30 mouse cellular contexts compared by ENCODE assay signal in genomic region chr4:142367774-142368173, GRCm38 (mm10).
"Had no signal": no experiment of that assay in that cellular context is flagged by ENCODE, and none has a peak within 500 bp of the region (broad histone marks: within the 10 kb centered on the region; RNA-seq: fewer than 3 reads in every experiment).

No protein-coding gene starts in this region.

- H3K9ac ChIP-seq: limb, embryonic 12.5 days; limb, embryonic 13.5 days; limb, embryonic 15.5 days; liver, embryonic 12.5 days; liver, embryonic 13.5 days; liver, embryonic 14.5 days; liver, embryonic 15.5 days; lung, embryonic 14.5 days; lung, embryonic 15.5 days; midbrain, embryonic 12.5 days; midbrain, embryonic 13.5 days; midbrain, embryonic 15.5 days; neural tube, embryonic 12.5 days had no signal

- H3K27ac ChIP-seq: left cerebral cortex, adult 2 months; limb, embryonic 10.5 days; limb, embryonic 12.5 days; limb, embryonic 13.5 days; limb, embryonic 15.5 days; liver, embryonic 12.5 days; liver, embryonic 13.5 days; liver, embryonic 14.5 days; liver, embryonic 15.5 days; lung, embryonic 15.5 days; macrophage; midbrain, embryonic 10.5 days; midbrain, embryonic 12.5 days; midbrain, embryonic 13.5 days; midbrain, embryonic 15.5 days; neural tube, embryonic 12.5 days had no signal

- ATAC-seq: liver, embryonic 12.5 days; lung, postnatal 0 days; midbrain, embryonic 13.5 days; midbrain, embryonic 15.5 days; midbrain, embryonic 16.5 days had no signal

- DNase-seq: left cerebral cortex, postnatal 4 days; liver, embryonic 13.5 days; lung, adult 18-20 months; lung, adult 2 months; lung, embryonic 14.5 days; lung, postnatal 10 days; lung, postnatal 14 days; lung, postnatal 36 days; lung, postnatal 4 days; midbrain, embryonic 14.5 days had no signal

- H3K9me3 ChIP-seq: limb, embryonic 10.5 days; limb, embryonic 15.5 days; liver, embryonic 12.5 days; liver, embryonic 15.5 days; lung, embryonic 15.5 days; midbrain, embryonic 15.5 days had no signal

- H3K4me3 ChIP-seq: left cerebral cortex, adult 2 months; limb, embryonic 10.5 days; limb, embryonic 12.5 days; limb, embryonic 13.5 days; limb, embryonic 15.5 days; liver, embryonic 12.5 days; liver, embryonic 13.5 days; liver, embryonic 15.5 days; lung, embryonic 15.5 days; megakaryocyte, embryonic 14.5 days; midbrain, embryonic 10.5 days; midbrain, embryonic 12.5 days; midbrain, embryonic 13.5 days; midbrain, embryonic 15.5 days; myocyte; neural tube, embryonic 12.5 days had no signal

- H3K4me1 ChIP-seq: limb, embryonic 10.5 days; limb, embryonic 12.5 days; limb, embryonic 13.5 days; limb, embryonic 15.5 days; liver, embryonic 12.5 days; liver, embryonic 13.5 days; liver, embryonic 15.5 days; lung, embryonic 15.5 days; megakaryocyte, embryonic 14.5 days; midbrain, embryonic 12.5 days; midbrain, embryonic 15.5 days; neural tube, embryonic 12.5 days had no signal

- H3K36me3 ChIP-seq: limb, embryonic 10.5 days; limb, embryonic 12.5 days; limb, embryonic 13.5 days; limb, embryonic 15.5 days; liver, embryonic 12.5 days; liver, embryonic 13.5 days; liver, embryonic 15.5 days; lung, embryonic 15.5 days; midbrain, embryonic 10.5 days; midbrain, embryonic 12.5 days; midbrain, embryonic 13.5 days; midbrain, embryonic 15.5 days; neural tube, embryonic 12.5 days had no signal

- H3K27me3 ChIP-seq: limb, embryonic 12.5 days; limb, embryonic 13.5 days; limb, embryonic 15.5 days; liver, embryonic 12.5 days; liver, embryonic 13.5 days; liver, embryonic 15.5 days; lung, embryonic 15.5 days; megakaryocyte, embryonic 14.5 days; midbrain, embryonic 12.5 days; midbrain, embryonic 13.5 days; midbrain, embryonic 15.5 days; neural tube, embryonic 12.5 days had no signal

- H3K4me2 ChIP-seq: limb, embryonic 12.5 days; limb, embryonic 13.5 days; limb, embryonic 15.5 days; liver, embryonic 12.5 days; liver, embryonic 13.5 days; liver, embryonic 15.5 days; lung, embryonic 14.5 days; lung, embryonic 15.5 days; midbrain, embryonic 11.5 days; midbrain, embryonic 12.5 days; midbrain, embryonic 13.5 days; midbrain, embryonic 15.5 days; neural tube, embryonic 12.5 days had no signal
